Mouse (Mus musculus) small intestine, adult 10 weeks (tissue): ENCODE results near the gene Pkd2. TPM values are rescaled to one million over a fixed set of nuclear protein-coding genes. Genes with fewer than 3 reads are reported as not detected.

Experiments used
- polyA plus RNA-seq: library from polyadenylated mRNA; stranded (reverse); fragments of 350-450 nt; fragmentation: Illumina TruSeq; extraction: RNeasy Lipid Tissue Mini Kit (QIAGEN cat#74804); gene quantifications from one replicate; pipeline ENCODE4 v1.2.3, GENCODE M21; 2014; ENCODE audit warnings: low replicate concordance

Gene Pkd2
- polyA plus RNA-seq: 17.0 TPM

GRCm38 (mm10) chr5:104458832-104459705 lies at the start of gene Pkd2:
Gene Pkd2 (plus strand): TSS chr5:104459450.

GRCm38 (mm10) chr5:104434835-104435301 lies 24.4 kb upstream of the Pkd2 start, which contains the start of gene Spp1:
Gene Spp1 (plus strand): TSS chr5:104435118.

GRCm38 (mm10) chr5:104508195-104508891 lies 49.1 kb downstream of the Pkd2 start, which contains the start of gene BC005561:
Gene BC005561 (plus strand): TSS chr5:104508352.

Other genes with a start within 250 kb of the Pkd2 start
- gene Ibsp, start 160.3 kb upstream of the Pkd2 start, polyA plus RNA-seq: 0.85 TPM
- not detected for gene Mepe, start 134.1 kb upstream of the Pkd2 start, polyA plus RNA-seq
- gene Spp1, start 24.3 kb upstream of the Pkd2 start, polyA plus RNA-seq: 11.2 TPM
- 9.7 TPM for gene BC005561, start 48.9 kb downstream of the Pkd2 start, polyA plus RNA-seq